Mouse (Mus musculus): ENCODE measurements around the gene Il5ra. TPM values are rescaled to one million over a fixed set of nuclear protein-coding genes. Genes with fewer than 3 reads are reported as not detected.

The Il5ra gene
- polyA plus RNA-seq, 1 experiment = 0.22 TPM

DNA sequence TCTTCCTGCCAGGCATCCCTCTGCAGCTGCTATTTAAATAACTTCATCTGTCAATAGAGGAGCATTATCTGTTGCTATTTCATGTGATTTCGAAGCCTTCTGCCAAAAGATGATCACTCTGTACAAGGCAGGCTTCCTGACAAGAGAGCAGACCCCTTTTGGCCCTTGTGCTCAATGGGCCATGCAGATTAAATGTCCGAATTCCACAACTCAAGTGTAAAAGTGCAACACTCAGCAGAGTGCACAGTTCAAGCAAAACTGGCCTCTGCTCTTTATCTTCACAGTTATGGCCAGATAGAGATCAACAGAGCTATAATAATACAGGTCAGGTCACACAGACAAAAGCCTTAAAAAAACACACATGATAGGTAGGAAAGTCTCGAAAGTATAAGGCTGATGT lies 46.9 kb downstream of the Il5ra start:
- Histone ChIP-seq H3K4me3 (ENCODE audit: control insufficient read depth, low read depth, low read length) (no peak overlapping the region), H3K27ac (ENCODE audit: control insufficient read depth, insufficient read depth, low read depth, low read length) (no peak overlapping the region), H3K36me3 (ENCODE audit: control insufficient read depth, insufficient read depth, low read length) (no peaks in the 10 kb centered on the region), H3K4me1 (ENCODE audit: control insufficient read depth, insufficient read depth, low read length) (no peaks in the 10 kb centered on the region), H3K27me3 (ENCODE audit: control insufficient read depth, insufficient read depth, low read length) (no peaks in the 10 kb centered on the region)
- TF ChIP-seq POLR2A (IDR thresholded peaks at IDR 0.05; ENCODE audit: control insufficient read depth, low read depth, low read length) (no peak), CTCF (IDR thresholded peaks at IDR 0.05; ENCODE audit: control insufficient read depth, insufficient read depth, insufficient replicate concordance, low read depth, low read length) (no peak)

GRCm38 (mm10) chr6:106675581-106675980 lies 73.3 kb downstream of the Il5ra start:
- Histone ChIP-seq H3K27me3 (ENCODE audit: control insufficient read depth, insufficient read depth, low read length) (no peaks in the 10 kb centered on the region), H3K4me1 (ENCODE audit: control insufficient read depth, insufficient read depth, low read length) (no peaks in the 10 kb centered on the region), H3K27ac (ENCODE audit: control insufficient read depth, insufficient read depth, low read depth, low read length) (no peak overlapping the region), H3K36me3 (ENCODE audit: control insufficient read depth, insufficient read depth, low read length) (no peaks in the 10 kb centered on the region), H3K4me3 (ENCODE audit: control insufficient read depth, low read depth, low read length) (no peak overlapping the region)
- TF ChIP-seq POLR2A (IDR thresholded peaks at IDR 0.05; ENCODE audit: control insufficient read depth, low read depth, low read length) (no peak), CTCF (IDR thresholded peaks at IDR 0.05; ENCODE audit: control insufficient read depth, insufficient read depth, insufficient replicate concordance, low read depth, low read length) (no peak)

DNA sequence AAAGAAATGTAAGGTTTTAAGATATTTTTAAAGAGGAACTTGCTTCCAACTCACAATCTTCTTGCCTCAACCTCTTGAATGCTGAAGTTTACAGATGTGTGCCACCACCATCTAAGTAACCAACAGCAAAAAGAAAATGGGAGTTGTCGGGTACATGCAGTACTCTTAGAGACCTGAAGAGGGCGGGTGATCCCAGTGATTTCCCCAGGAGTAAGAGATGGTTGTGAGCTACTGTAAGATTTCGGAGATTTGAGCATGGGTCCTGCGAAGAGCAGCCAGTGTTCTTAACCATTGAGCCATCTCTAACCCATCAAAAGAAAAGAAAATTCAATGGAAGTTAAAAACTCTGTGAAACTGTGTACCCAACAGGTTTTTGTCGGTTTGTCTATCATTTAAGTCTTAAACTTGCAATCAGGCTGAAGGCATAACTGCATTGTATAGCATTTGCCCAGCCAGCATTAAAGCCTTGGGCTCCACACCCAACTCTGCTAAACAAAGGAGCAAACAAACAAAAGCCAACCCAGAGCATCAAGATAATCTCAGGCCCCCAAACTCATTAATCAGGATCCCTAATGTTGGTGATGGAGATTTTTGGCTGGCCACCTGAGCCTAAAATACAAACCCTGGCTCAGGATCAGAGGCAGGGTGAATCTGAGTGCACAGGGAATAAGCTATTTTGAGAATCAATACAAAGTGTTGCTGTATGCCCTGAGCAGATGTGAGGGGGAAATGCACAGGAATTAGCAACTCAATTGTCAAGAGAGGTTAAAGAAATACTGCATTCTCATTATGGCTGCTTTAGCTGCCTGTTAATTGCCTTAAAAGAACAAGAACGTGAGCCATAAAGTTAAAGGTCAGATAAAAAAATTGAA lies 84.8 kb downstream of the Il5ra start:
- Histone ChIP-seq H3K27ac (ENCODE audit: control insufficient read depth, insufficient read depth, low read depth, low read length) (no peak overlapping the region), H3K4me3 (ENCODE audit: control insufficient read depth, low read depth, low read length) (no peak overlapping the region), H3K27me3 (ENCODE audit: control insufficient read depth, insufficient read depth, low read length) (no peaks in the 10 kb centered on the region), H3K4me1 (ENCODE audit: control insufficient read depth, insufficient read depth, low read length) (no peaks in the 10 kb centered on the region), H3K36me3 (ENCODE audit: control insufficient read depth, insufficient read depth, low read length) (no peaks in the 10 kb centered on the region)
- TF ChIP-seq POLR2A (IDR thresholded peaks at IDR 0.05; ENCODE audit: control insufficient read depth, low read depth, low read length) (no peak), CTCF (IDR thresholded peaks at IDR 0.05; ENCODE audit: control insufficient read depth, insufficient read depth, insufficient replicate concordance, low read depth, low read length) (no peak)

Other genes starting within 250 kb of the Il5ra start
- 17.3 and 19.1 TPM in 2 replicates for gene Trnt1, start 20.1 kb upstream of the Il5ra start, polyA plus RNA-seq (2012; rRNA removed)
- 25.1 and 25.4 TPM in 2 replicates for gene Crbn, start 51.0 kb upstream of the Il5ra start, polyA plus RNA-seq (2012; rRNA removed)

All from testis, adult 2 months (tissue).